Mouse (Mus musculus) retina, embryonic 14.5 days (tissue): Measurements from ENCODE around the gene Rin2.
"Not testable (repeated sequence)": the region's sequence is repeated elsewhere in the genome, so short reads cannot be mapped to it uniquely, and the experiment has no call there.

Experiments used
- DNase-seq: peaks from one replicate; pipeline ENCODE4 v3.0.0-alpha.2; 2015; ENCODE audit warnings: low spot score

Rin2 gene

DNA sequence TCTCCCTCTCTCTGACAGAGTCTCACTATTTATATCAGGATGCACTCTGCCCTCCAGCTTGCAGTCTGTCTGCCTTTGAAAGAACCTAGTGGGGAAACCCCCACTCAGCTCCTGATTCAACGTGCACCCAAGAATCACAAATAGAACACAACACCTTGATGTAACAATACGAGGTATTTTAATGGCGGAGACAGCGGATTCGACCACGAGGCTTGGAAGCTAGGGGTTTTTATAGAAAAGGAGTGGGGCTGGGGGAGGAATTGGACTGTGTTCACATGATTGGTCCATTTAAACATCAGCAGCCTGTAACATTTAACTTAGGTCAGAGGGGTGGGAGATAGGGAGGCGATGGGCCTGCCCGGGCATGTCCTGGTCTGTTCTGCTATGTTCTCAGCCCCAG is 225.3 kb downstream of the Rin2 start:
- DNase-seq, result not testable (repeated sequence)

DNA sequence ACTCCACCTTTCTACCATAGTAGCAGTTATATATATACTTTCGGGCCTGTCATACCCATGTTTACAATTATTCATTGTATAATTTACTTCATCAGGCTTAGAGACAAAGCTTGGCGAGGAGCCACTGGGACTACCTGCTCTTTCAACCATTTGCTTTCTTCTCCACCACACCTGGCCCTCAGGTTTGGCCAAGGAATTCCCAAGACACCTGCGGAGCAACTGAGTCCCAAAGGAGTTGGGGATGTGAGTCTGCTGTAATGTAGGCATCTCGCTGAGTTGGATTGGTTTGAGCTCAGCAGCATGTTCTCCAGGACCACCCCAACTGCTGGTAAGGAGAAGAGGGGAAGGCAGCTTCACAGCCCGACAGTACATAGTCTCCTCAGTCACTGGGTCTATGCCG is 226.8 kb downstream of the Rin2 start, which contains the start of gene Naa20:
Naa20 (plus strand) TSS at position 239 of the 400 bp plus-strand sequence.
- DNase-seq, result no peak

DNA sequence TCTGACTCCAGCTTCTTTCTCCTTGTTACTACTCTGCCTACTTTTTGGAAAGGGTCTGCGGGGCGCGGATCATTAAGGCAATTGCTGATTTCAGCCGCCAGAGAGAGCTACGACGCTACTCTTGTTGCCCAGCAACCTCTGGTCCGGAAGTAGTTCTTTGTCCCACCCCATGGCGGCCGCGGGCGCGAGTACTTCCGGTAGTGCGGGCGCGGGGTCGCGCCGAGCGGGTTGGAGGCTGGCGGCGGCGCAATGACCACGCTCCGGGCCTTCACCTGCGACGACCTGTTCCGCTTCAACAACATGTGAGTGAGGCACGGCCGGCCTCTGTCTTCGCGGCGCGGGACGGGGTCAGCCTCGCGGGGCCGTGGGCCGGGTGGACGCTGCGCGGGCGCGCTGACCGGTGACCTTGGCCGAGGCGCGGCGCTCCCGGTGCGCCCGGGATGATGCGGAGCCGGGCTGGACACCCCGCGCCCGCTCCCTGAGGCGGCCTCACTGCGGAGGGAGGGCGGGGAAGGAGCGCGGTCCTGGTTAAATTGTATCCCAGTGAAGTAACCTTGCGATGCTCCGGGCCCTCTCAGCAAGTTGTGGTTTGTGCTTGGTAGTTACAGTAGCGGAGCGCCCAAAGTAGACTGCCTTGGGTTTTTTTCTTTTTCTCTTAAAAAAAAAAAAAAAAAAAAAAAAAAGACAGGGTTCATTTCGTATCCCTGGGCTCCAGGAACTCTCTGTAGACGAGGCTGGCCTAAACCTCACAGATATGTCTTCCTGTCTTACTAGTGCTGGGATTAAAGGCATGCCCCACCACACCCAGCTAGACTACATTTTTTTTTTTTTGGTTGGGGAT is 228.3 kb downstream of the Rin2 start:
- DNase-seq, result peak; percentile 94

DNA sequence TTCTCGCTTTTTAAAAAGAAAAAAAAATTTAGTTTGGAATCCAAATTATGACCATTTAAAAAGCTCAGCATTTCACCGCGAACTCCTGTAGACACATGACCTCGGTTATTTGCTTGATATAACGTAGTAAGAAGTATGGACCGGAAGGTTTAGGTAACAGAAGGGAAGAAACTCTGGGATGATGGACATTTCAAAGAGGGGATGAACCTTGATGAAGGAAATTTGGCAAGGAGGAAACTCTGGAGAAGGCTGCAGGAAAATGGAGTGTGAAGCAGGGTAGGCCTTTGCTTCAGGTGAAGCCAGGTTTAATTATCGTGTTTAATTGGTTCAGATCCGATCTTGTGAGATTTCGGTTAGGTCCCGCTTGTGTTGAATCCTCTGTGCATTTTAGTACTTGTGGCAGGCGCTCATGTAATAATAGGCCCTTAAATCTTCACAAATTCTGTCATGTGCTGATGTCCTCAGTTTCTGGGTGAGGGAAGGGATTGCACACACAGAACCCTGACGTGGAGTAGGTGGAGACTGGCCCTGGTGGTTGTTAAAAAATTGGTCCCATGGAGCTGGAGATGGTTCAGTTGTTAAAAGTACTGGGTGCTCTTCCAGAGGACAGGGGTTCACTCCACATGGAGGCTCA is 229.1 kb downstream of the Rin2 start:
- DNase-seq, result no peak

DNA sequence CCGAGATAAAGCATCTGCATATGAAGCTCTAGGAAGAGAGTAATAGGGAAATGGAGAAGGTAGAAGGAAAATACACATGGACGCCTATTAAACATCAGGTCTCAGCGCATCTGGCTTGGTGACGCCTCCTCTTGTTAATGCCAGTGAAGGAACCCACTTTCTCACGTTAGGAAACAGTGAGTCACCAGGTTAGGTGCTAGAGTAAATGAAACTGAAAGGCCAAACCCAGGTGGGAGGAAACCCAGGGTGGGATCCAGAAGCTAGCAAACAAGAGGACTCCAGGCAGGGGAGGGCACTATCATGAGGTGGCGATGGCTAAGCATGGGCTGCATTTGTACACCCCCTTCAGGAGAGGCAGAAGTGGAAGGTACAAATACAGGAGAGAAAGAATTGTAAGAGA is 230.1 kb downstream of the Rin2 start:
- no peak for DNase-seq

DNA sequence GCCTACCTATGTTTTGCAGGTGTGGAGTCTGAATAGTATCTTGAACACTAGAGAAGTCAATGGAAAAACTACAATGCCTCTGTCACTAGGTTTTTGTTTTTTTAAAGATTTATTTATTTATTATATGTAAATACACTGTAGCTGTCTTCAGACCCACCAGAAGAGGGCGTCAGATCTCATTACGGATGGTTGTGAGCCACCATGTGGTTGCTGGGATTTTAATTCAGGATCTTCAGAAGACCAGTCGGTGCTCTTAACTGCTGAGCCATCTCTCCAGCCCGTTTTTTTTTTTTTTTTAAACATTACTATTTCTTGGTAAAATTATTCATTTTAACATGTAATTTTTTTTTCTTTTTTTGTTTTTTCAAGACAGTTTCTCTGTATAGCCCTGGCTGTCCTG is 230.9 kb downstream of the Rin2 start:
- not testable (repeated sequence) for DNase-seq

DNA sequence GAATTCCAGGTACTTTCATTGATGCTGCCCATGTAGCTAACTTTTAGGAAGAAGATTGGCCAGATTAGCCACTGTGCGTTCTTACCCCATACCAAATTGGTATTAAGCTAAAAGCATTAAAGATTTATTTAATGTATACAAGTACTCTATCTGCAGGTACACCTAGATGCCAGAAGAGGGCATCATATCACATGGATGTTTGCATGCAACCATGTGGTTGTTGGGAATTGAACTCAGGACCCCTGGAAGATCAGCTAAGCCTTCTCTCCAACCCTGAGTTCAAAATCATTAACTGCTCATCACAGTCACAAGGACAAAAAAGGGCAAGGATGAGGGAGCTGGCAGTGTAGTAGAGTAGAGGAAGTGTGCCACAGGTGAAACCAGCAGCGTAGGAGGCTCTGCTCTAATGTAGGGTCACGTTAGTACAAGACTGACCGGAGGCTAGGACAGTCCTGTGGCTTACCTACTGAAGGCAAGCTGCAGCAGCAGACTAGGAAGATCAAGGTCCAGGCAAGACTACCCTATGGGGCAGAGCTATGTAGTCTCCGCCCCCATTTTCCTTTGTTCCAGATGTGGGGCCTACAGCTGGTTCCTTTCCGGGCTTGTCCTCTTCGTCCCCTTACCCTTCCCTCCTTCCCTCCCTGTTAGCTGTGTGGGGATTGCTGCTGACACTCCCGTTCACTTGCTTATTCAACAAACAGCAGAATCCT is 246.1 kb downstream of the Rin2 start:
- no peak for DNase-seq

DNA sequence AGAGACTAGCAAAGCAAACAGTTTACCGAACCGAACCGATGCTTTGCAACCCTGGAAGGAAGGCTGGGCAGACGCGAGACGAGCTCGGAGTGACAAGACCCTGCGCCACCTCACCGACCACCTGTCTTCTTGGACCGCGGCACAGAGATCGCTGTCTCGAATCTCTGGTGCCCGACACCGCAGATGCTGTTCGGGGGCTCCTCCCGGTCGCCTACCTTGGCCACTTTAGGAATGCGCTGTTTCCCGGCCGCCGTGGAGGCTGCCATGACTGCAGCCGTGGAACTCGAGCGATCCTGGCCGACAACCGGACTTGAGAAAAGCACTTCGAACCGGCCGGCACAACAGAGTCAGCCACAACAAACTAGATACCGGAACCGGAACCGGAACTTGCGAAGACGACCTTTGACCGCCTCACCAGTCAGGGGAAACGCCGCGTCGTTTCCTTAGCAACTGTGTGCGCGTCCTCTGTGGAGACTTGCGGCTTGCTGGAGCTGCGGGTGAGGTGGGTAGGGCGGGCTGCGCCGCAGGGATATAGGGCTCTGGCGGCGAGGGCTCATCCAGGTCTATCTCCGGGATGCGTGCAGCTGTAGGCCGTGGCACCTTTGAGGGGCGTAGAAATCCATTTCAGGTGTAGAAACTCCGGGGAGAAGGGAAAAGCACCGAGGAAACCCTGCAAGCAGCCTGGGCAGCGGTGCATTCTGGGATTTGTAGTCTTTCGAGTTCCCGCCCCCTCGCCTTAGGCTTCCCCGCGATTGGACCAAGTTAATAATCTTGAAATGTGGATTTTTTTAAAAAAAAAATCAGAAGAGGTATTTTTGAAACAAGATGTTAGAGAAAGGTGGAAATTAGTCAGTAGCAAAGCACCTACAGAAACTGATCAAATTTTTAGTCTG is 259.6 kb downstream of the Rin2 start, which contains the start of the genes Cfap61 and Crnkl1:
Cfap61 (plus strand) TSS at position 446 of the 893 bp plus-strand sequence.
Crnkl1 (minus strand) TSS at position 676 of the 893 bp plus-strand sequence.
- peak; percentile 96 for DNase-seq

DNA sequence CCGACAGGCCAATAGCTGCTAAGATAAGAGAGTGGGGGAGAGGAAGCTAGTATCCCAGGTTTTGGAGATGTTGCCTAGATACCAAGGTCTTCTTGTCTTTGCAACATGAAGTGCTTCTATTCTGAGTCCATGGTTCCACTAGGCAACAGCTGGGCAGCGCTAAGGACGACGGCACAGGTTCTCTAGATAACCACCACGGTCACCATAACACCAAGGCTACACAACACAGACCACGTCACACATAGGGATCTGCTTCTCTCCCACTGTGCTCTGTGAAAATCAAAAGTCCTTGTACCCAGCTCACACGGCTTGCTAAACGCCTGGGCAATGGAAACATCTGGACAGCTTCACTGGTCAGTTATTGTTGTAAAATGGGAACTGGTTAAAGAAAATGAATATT is 262.0 kb downstream of the Rin2 start:
- no peak for DNase-seq
